Mouse (Mus musculus) T-helper 1 cell (primary cell): ENCODE data around the gene Cyp2d9.
"Not testable (repeated sequence)": the region's sequence is repeated elsewhere in the genome, so short reads cannot be mapped to it uniquely, and the experiment has no call there.

Experiments used
- in situ Hi-C: fragments of 300-600 bp; cut with MboI, MseI; formaldehyde crosslinking; loops from one replicate; pipeline ENCODE4 v1.15.1; 2025; ENCODE audit warnings: high pct_unique_total_duplicates

The Cyp2d9 gene

GRCm38 (mm10) chr15:82433137-82433536 lies at the start of gene Cyp2d9:
Cyp2d9 (plus strand) TSS chr15:82433437.
- in situ Hi-C loops, result no loop called here

- in situ Hi-C loops, result no loop called here
Observed at GRCm38 (mm10) chr15:82385729-82386128, 47.5 kb upstream of the Cyp2d9 start.

- in situ Hi-C loops, result loop anchor here (5.0 kb wide), 2 partner anchors 62 to 78 kb away; no protein-coding TSS in a partner anchor
Observed at GRCm38 (mm10) chr15:82389916-82390315, 43.3 kb upstream of the Cyp2d9 start.

GRCm38 (mm10) chr15:82393922-82394321 lies 39.3 kb upstream of the Cyp2d9 start, which contains the start of gene Cyp2d11:
Cyp2d11 (minus strand) TSS chr15:82394022.
- in situ Hi-C loops, result loop anchor here (5.0 kb wide), 2 partner anchors 58 to 82 kb away; no protein-coding TSS in a partner anchor

GRCm38 (mm10) chr15:82395955-82396354 lies 37.3 kb upstream of the Cyp2d9 start:
- in situ Hi-C loops, result not testable (repeated sequence)

GRCm38 (mm10) chr15:82401516-82401915 lies 31.7 kb upstream of the Cyp2d9 start:
- in situ Hi-C loops, result no loop called here

GRCm38 (mm10) chr15:82402106-82402505 lies 31.1 kb upstream of the Cyp2d9 start:
- in situ Hi-C loops, result no loop called here

- in situ Hi-C loops, result no loop called here
Observed at GRCm38 (mm10) chr15:82402741-82403140, 30.5 kb upstream of the Cyp2d9 start.

- in situ Hi-C loops, result no loop called here
Observed at GRCm38 (mm10) chr15:82403606-82404005, 29.6 kb upstream of the Cyp2d9 start.

- in situ Hi-C loops, result no loop called here
Observed at GRCm38 (mm10) chr15:82404163-82404562, 29.1 kb upstream of the Cyp2d9 start.

GRCm38 (mm10) chr15:82406981-82407380 lies 26.3 kb upstream of the Cyp2d9 start, which contains the start of gene Cyp2d10:
Cyp2d10 (minus strand) TSS chr15:82407195.
- in situ Hi-C loops, result no loop called here

- in situ Hi-C loops, result no loop called here
Observed at GRCm38 (mm10) chr15:82407536-82407935, 25.7 kb upstream of the Cyp2d9 start.

GRCm38 (mm10) chr15:82416797-82417789 lies 16.1 kb upstream of the Cyp2d9 start:
- in situ Hi-C loops, result no loop called here

GRCm38 (mm10) chr15:82418616-82419015 lies 14.6 kb upstream of the Cyp2d9 start:
- in situ Hi-C loops, result no loop called here

- in situ Hi-C loops, result no loop called here
Observed at GRCm38 (mm10) chr15:82422935-82423334, 10.3 kb upstream of the Cyp2d9 start.

GRCm38 (mm10) chr15:82423471-82423870 lies 9.8 kb upstream of the Cyp2d9 start:
- in situ Hi-C loops, result no loop called here

GRCm38 (mm10) chr15:82433621-82434020 lies 384 bp downstream of the Cyp2d9 start:
- in situ Hi-C loops, result no loop called here

- in situ Hi-C loops, result no loop called here
Observed at GRCm38 (mm10) chr15:82434541-82434940, 1.3 kb downstream of the Cyp2d9 start.

GRCm38 (mm10) chr15:82435011-82435410 lies 1.8 kb downstream of the Cyp2d9 start:
- in situ Hi-C loops, result no loop called here

- in situ Hi-C loops, result no loop called here
Observed at GRCm38 (mm10) chr15:82435606-82436005, 2.4 kb downstream of the Cyp2d9 start.

- in situ Hi-C loops, result no loop called here
Observed at GRCm38 (mm10) chr15:82437975-82438617, 4.9 kb downstream of the Cyp2d9 start.

- in situ Hi-C loops, result no loop called here
Observed at GRCm38 (mm10) chr15:82443658-82444057, 10.4 kb downstream of the Cyp2d9 start.
